Mouse (Mus musculus): ENCODE measurements around the gene Olfr578.

Olfr578 gene

GRCm38 (mm10) chr7:102989224-102989623 is at the start of gene Olfr578:
TSS of gene Olfr578 (minus strand) at chr7:102989324.
- CTCF ChIA-PET: no interaction called here

- CTCF ChIA-PET: no interaction called here
These were observed 48.6 kb upstream of the Olfr578 start, which contains the start of gene Olfr582 for GRCm38 (mm10) chr7:103037724-103038123. TSS of gene Olfr582 (plus strand) at chr7:103038024.

- CTCF ChIA-PET: no interaction called here
These were observed 13.3 kb downstream of the Olfr578 start, which contains the start of gene Olfr577 for GRCm38 (mm10) chr7:102975843-102976242. TSS of gene Olfr577 (minus strand) at chr7:102975943.

GRCm38 (mm10) chr7:102974399-102974798 is 14.7 kb downstream of the Olfr578 start:
- CTCF ChIA-PET: no interaction called here

- CTCF ChIA-PET: no interaction called here
These were observed 26.8 kb downstream of the Olfr578 start, which contains the start of gene Olfr576 for GRCm38 (mm10) chr7:102962360-102962759. TSS of gene Olfr576 (plus strand) at chr7:102962660.

GRCm38 (mm10) chr7:102958593-102958992 is 30.5 kb downstream of the Olfr578 start, which contains the start of gene Olfr575:
TSS of gene Olfr575 (minus strand) at chr7:102958775.
- CTCF ChIA-PET: no interaction called here

GRCm38 (mm10) chr7:102958137-102958536 is 31.0 kb downstream of the Olfr578 start:
- CTCF ChIA-PET: no interaction called here

- CTCF ChIA-PET: no interaction called here
These were observed 38.4 kb downstream of the Olfr578 start for GRCm38 (mm10) chr7:102950732-102951131.

GRCm38 (mm10) chr7:102948167-102948566 is 41.0 kb downstream of the Olfr578 start, which contains the start of gene Olfr574:
TSS of gene Olfr574 (plus strand) at chr7:102948467.
- CTCF ChIA-PET: no interaction called here

GRCm38 (mm10) chr7:102943417-102943816 is 45.7 kb downstream of the Olfr578 start:
- CTCF ChIA-PET: interaction anchor here (0.6 kb wide), 1 partner anchor 172 kb away, joined by 8 read pairs; the partner anchor contains the start of gene Olfr561

GRCm38 (mm10) chr7:102942475-102942874 is 46.6 kb downstream of the Olfr578 start, which contains the start of gene Olfr573-ps1:
TSS of gene Olfr573-ps1 (minus strand) at chr7:102942575.
- CTCF ChIA-PET: no interaction called here

Measured in spleen, embryonic (tissue).